In genomic region chr11:80778157-80778556, GRCm38 (mm10) we compare ENCODE assay signal across 19 mouse cellular contexts. TPM values are rescaled to one million over a fixed set of nuclear protein-coding genes. Genes with fewer than 3 reads are reported as not detected.
A peak's percentile ranks its signal among the peaks of the same experiment; 100 is the strongest.
DNase-seq lines count a peak whose midpoint lies in the region; ATAC-seq and TF ChIP-seq lines count a peak whose summit lies in the region.
"Had no signal": no experiment of that assay in that cellular context is flagged by ENCODE, and none has a peak within 500 bp of the region (broad histone marks: within the 10 kb centered on the region; RNA-seq: fewer than 3 reads in every experiment).

No protein-coding gene starts in this region.

- peaks cover 4% of the 10 kb centered on the region; the same call in 1 of the 2 replicates for H3K4me1 ChIP-seq in heart, adult 2 months (ENCODE audit: control insufficient read depth, insufficient read depth, low read length)
- peaks cover 1% of the 10 kb centered on the region for H3K4me1 ChIP-seq in heart, embryonic 11.5 days (ENCODE audit: control insufficient read depth, insufficient read depth, low read length)
- H3K4me1 ChIP-seq in lung, adult 2 months (ENCODE audit: control insufficient read depth, insufficient read depth, low read length), result peaks cover 6% of the 10 kb centered on the region; the same call in 1 of the 2 replicates
- H3K4me1 ChIP-seq in intestine, embryonic 16.5 days (ENCODE audit: control insufficient read depth, insufficient read depth, low read length), result peaks cover 11% of the 10 kb centered on the region
- H3K4me1 ChIP-seq in small intestine, adult 2 months (ENCODE audit: control insufficient read depth, insufficient read depth, insufficient read length, low read length), result peaks cover 25% of the 10 kb centered on the region

- TF ChIP-seq EP300 in heart, adult 2 months (IDR thresholded peaks at IDR 0.05; ENCODE audit: insufficient read depth, low read depth, low read length), result no peak

- no peaks in the 10 kb centered on the region for H3K27me3 ChIP-seq in heart, adult 2 months (ENCODE audit: control insufficient read depth, insufficient read depth, low read length)
- H3K27me3 ChIP-seq in heart, embryonic 11.5 days (ENCODE audit: control insufficient read depth, insufficient read depth, low read length), result no peaks in the 10 kb centered on the region
- H3K27me3 ChIP-seq in intestine, embryonic 16.5 days (replicated peaks; ENCODE audit: control insufficient read depth, insufficient read depth, low read length), result no peaks in the 10 kb centered on the region
- H3K27me3 ChIP-seq in small intestine, adult 2 months (ENCODE audit: control insufficient read depth, insufficient read depth, low read length), result no peaks in the 10 kb centered on the region
- H3K27me3 ChIP-seq: neural tube, embryonic 15.5 days had no signal

- H3K4me3 ChIP-seq in heart, adult 2 months, result no peak overlapping the region
- no peak overlapping the region for H3K4me3 ChIP-seq in heart, embryonic 11.5 days (ENCODE audit: low read depth, low read length)
- peak overlapping the region; percentile 39 for H3K4me3 ChIP-seq in lung, adult 2 months (replicated peaks; ENCODE audit: extremely low read depth, low read depth, low read length)
- peak overlapping the region; percentile 43 for H3K4me3 ChIP-seq in intestine, embryonic 16.5 days (ENCODE audit: low read length)
- peak overlapping the region; percentile 45 for H3K4me3 ChIP-seq in small intestine, adult 2 months (ENCODE audit: low read depth, low read length)
- H3K4me3 ChIP-seq: megakaryocyte, embryonic 14.5 days had no signal

- H3K27ac ChIP-seq in heart, adult 2 months, result peak overlapping the region; percentile 9; the same call in 1 of the 2 replicates
- no peak overlapping the region for H3K27ac ChIP-seq in heart, embryonic 11.5 days (ENCODE audit: low read depth, low read length)
- peak overlapping the region; percentile 48; the same call in 1 of the 2 replicates for H3K27ac ChIP-seq in intestine, embryonic 16.5 days (ENCODE audit: low read length)
- no peak overlapping the region for H3K27ac ChIP-seq in small intestine, adult 2 months (ENCODE audit: insufficient read depth, low read depth, low read length)
- H3K27ac ChIP-seq: neural tube, embryonic 15.5 days had no signal

- no peaks in the 10 kb centered on the region for H3K36me3 ChIP-seq in heart, adult 2 months (ENCODE audit: control insufficient read depth, insufficient read depth, low read length)
- no peaks in the 10 kb centered on the region for H3K36me3 ChIP-seq in heart, embryonic 11.5 days (ENCODE audit: control insufficient read depth, insufficient read depth, low read length)
- no peaks in the 10 kb centered on the region for H3K36me3 ChIP-seq in intestine, embryonic 16.5 days (ENCODE audit: control insufficient read depth, insufficient read depth, low read length)
- 0 out of 2 replicates have a peak, but pooled peaks cover 1% of the 10 kb centered on the region for H3K36me3 ChIP-seq in small intestine, adult 2 months (ENCODE audit: control insufficient read depth, insufficient read depth, low read length)
- H3K36me3 ChIP-seq: neural tube, embryonic 15.5 days had no signal

- H3K79me2 ChIP-seq in heart, adult 2 months (replicated peaks; ENCODE audit: control insufficient read depth, insufficient read depth, low read length), result no peaks in the 10 kb centered on the region

- no peak overlapping the region for H3K4me2 ChIP-seq in heart, embryonic 11.5 days
- H3K4me2 ChIP-seq in intestine, embryonic 16.5 days (ENCODE audit: low read depth, low read length), result peak overlapping the region; percentile 47

- H3K9me3 ChIP-seq in heart, embryonic 11.5 days (replicated peaks; ENCODE audit: control insufficient read depth, low read length), result no peaks in the 10 kb centered on the region
- H3K9me3 ChIP-seq in intestine, embryonic 16.5 days (ENCODE audit: control insufficient read depth, low read length), result no peaks in the 10 kb centered on the region
- H3K9me3 ChIP-seq: megakaryocyte, embryonic 14.5 days; neural tube, embryonic 15.5 days had no signal

- no peak overlapping the region for H3K9ac ChIP-seq in heart, adult 2 months (ENCODE audit: low read depth, low read length)
- no peak overlapping the region for H3K9ac ChIP-seq in heart, embryonic 11.5 days (ENCODE audit: low read depth, low read length)
- H3K9ac ChIP-seq in intestine, embryonic 16.5 days (ENCODE audit: low read depth, low read length), result peak overlapping the region; percentile 43; the same call in 1 of the 2 replicates
- H3K9ac ChIP-seq: forebrain, postnatal 0 days; neural tube, embryonic 15.5 days had no signal

- ATAC-seq in heart, embryonic 11.5 days (replicated peaks; ENCODE audit: insufficient number of reproducible peaks, low FRiP score, low TSS enrichment), result no peak
- no peak for ATAC-seq in intestine, embryonic 16.5 days
- ATAC-seq: forebrain, postnatal 0 days; inflammation-experienced regulatory T-cells, adult 6 months had no signal

- intact Hi-C loops in heart, adult 2 months (cut with DNase I), result loop anchor here (5.0 kb wide), 1 partner anchor 61 kb away; no protein-coding TSS in a partner anchor
- intact Hi-C loops in left cerebral cortex, postnatal 4 days (cut with DNase I), result loop anchor here (10.0 kb wide), 1 partner anchor 83 kb away; no protein-coding TSS in a partner anchor

- DNase-seq in heart, adult 2 months, result no peak
- DNase-seq in lung, adult 2 months, result no peak
- no peak for DNase-seq in lung, postnatal 14 days
- DNase-seq in left cerebral cortex, postnatal 4 days, result no peak
- no peak for DNase-seq in T-cell, adult 2 months (ENCODE audit: low spot score)
- DNase-seq: adrenal gland, postnatal 14 days; cerebellum, adult 18-20 months; embryo, embryonic 11 days; forebrain, postnatal 0 days; gastrocnemius, postnatal 36 days; kidney, postnatal 25 days; layer of hippocampus, postnatal 36 days had no signal

- 52% methylated on average over 6 of the region's 6 CpGs for WGBS in heart, adult 2 months
- 69% methylated on average over 6 of the region's 6 CpGs for WGBS in heart, embryonic 11.5 days (ENCODE audit: insufficient replicate concordance)
- WGBS in lung, adult 2 months, result 45% methylated on average over 6 of the region's 6 CpGs
- WGBS in intestine, embryonic 16.5 days, result 48% methylated on average over 6 of the region's 6 CpGs
- 33% methylated on average over 6 of the region's 6 CpGs for WGBS in small intestine, adult 2 months

- TF ChIP-seq CTCF in heart, adult 2 months (IDR thresholded peaks at IDR 0.05), result no peak
- TF ChIP-seq CTCF in lung, adult 2 months (IDR thresholded peaks at IDR 0.05; ENCODE audit: insufficient read depth, low read length), result no peak
- no peak for TF ChIP-seq CTCF in small intestine, adult 2 months (IDR thresholded peaks at IDR 0.05; ENCODE audit: extremely low read depth, insufficient read length, insufficient replicate concordance, low read depth, low read length)

- TF ChIP-seq POLR2A in heart, adult 2 months (IDR thresholded peaks at IDR 0.05; ENCODE audit: insufficient read depth, low read depth, low read length), result no peak
- TF ChIP-seq POLR2A in lung, adult 2 months (IDR thresholded peaks at IDR 0.05; ENCODE audit: borderline replicate concordance, extremely low read depth, low read depth, low read length), result no peak
- TF ChIP-seq POLR2A in small intestine, adult 2 months (IDR thresholded peaks at IDR 0.05; ENCODE audit: low read depth, low read length), result no peak

RNA-seq across cellular contexts. Expression of gene Myo1d, which starts 1.7 kb away (rescaled TPM):
- total RNA-seq in heart, adult 2 months (2021), result 1 to 10 TPM; 8.2 to 10.0 TPM
- polyA plus RNA-seq in heart, adult 2 months (2012; rRNA removed), result 9.3 and 10.1 TPM in 2 replicates
- 10.8 and 11.1 TPM in 2 replicates for polyA plus RNA-seq in heart, embryonic 11.5 days (2014; fragmentation: Nextera tagmentation; extraction: Ambion mirVana)
- polyA plus RNA-seq in lung, adult 2 months (2012; rRNA removed), result 69.4 and 80.4 TPM in 2 replicates
- polyA plus RNA-seq in intestine, embryonic 16.5 days (2015; fragmentation: Nextera tagmentation; extraction: Ambion mirVana), result 80.9 and 97.7 TPM in 2 replicates
- polyA plus RNA-seq in small intestine, adult 2 months (2012; rRNA removed), result 66.0 and 139 TPM in 2 replicates
- 1 to 10 TPM; 3.0 to 3.8 TPM for total RNA-seq in left cerebral cortex, postnatal 4 days (2021)

RNA-seq across cellular contexts. Expression of gene Tmem98, which starts 31.8 kb away (rescaled TPM):
- total RNA-seq in heart, adult 2 months (2021), result 10 to 100 TPM; 11.2 to 12.8 TPM
- polyA plus RNA-seq in heart, adult 2 months (2012; rRNA removed), result 29.3 and 34.9 TPM in 2 replicates
- polyA plus RNA-seq in heart, embryonic 11.5 days (2014; fragmentation: Nextera tagmentation; extraction: Ambion mirVana), result 113 and 116 TPM in 2 replicates
- polyA plus RNA-seq in lung, adult 2 months (2012; rRNA removed), result 62.4 and 74.1 TPM in 2 replicates
- 241 and 243 TPM in 2 replicates for polyA plus RNA-seq in intestine, embryonic 16.5 days (2015; fragmentation: Nextera tagmentation; extraction: Ambion mirVana)
- polyA plus RNA-seq in small intestine, adult 2 months (2012; rRNA removed), result 100 and 209 TPM in 2 replicates
- total RNA-seq in left cerebral cortex, postnatal 4 days (2021), result 1 to 10 TPM; 6.5 to 7.7 TPM
- total RNA-seq: monocyte, adult 5-6 weeks had no signal

Comparison
In these comparisons a context has a peak if more than half of its experiments do, and no peak if none do; other contexts are left out.
1. H3K27ac ChIP-seq: peak in heart, adult 2 months (single experiment) and intestine, embryonic 16.5 days (single experiment); none in heart, embryonic 11.5 days (single experiment) and small intestine, adult 2 months (single experiment).
2. H3K4me3 ChIP-seq: peak in lung, adult 2 months (single experiment), intestine, embryonic 16.5 days (single experiment) and small intestine, adult 2 months (single experiment); none in heart, adult 2 months (single experiment) and heart, embryonic 11.5 days (single experiment).